Mouse (Mus musculus) CH12.LX (cell line): Measurements from ENCODE around the gene Slc9b1.

Experiments used
- BHLHE40 ChIP-seq: IDR thresholded peaks from 2 replicates; pipeline ENCODE4 v1.6.1; 2011; ENCODE audit warnings: mild to moderate bottlenecking, low read depth, low read length, improper control_type of control experiment
- CTCF ChIP-seq, 2 experiments: IDR thresholded peaks in 1 of 2; conservative IDR thresholded peaks in 1 of 2; 2 replicates each; pipeline ENCODE4 v1.5.1; 2011 to 2012; ENCODE audit warnings: low read depth in 2 of 2, low read length in 2 of 2, improper control_type of control experiment in 1 of 2, inconsistent platforms in 1 of 2, mild to moderate bottlenecking in 1 of 2, moderate library complexity in 1 of 2
- E2F4 ChIP-seq: IDR thresholded peaks from 2 replicates; pipeline ENCODE4 v1.6.1; 2011; ENCODE audit warnings: low read depth, low read length, improper control_type of control experiment; ENCODE audit not compliant: insufficient replicate concordance
- GABPA ChIP-seq: IDR thresholded peaks from 2 replicates; pipeline ENCODE4 v1.6.1; 2012; ENCODE audit warnings: low read depth, low read length, improper control_type of control experiment, inconsistent platforms; ENCODE audit not compliant: insufficient replicate concordance
- IRF4 ChIP-seq: IDR thresholded peaks from 2 replicates; pipeline ENCODE4 v1.6.1; 2014; ENCODE audit warnings: low read depth, mild to moderate bottlenecking, inconsistent platforms, low read length, improper control_type of control experiment
- MEF2A ChIP-seq: IDR thresholded peaks from 2 replicates; pipeline ENCODE4 v1.6.1; 2014; ENCODE audit warnings: low read depth, mild to moderate bottlenecking, inconsistent platforms, low read length, improper control_type of control experiment, borderline replicate concordance
- USF2 ChIP-seq: conservative IDR thresholded peaks from 2 replicates; pipeline ENCODE4 v1.6.1; 2011; ENCODE audit warnings: low read depth, low read length, improper control_type of control experiment

- TF ChIP-seq IRF4 (no peak), USF2 (no peak), GABPA (no peak), E2F4 (no peak), BHLHE40 (no peak), CTCF (conservative IDR thresholded peaks at IDR 0.05 in 1 of 2, IDR thresholded peaks at IDR 0.05 in 1 of 2; ENCODE audit: low read depth in 2 of 2, low read length in 2 of 2) (no peak), MEF2A (no peak)
Observed at GRCm38 (mm10) chr3:135327176-135327575, 20.7 kb upstream of the Slc9b1 start.
